Mouse (Mus musculus) brain, adult 2 months (tissue): ENCODE data around the gene Dnlz.
A peak's percentile ranks its signal among the peaks of the same experiment; 100 is the strongest.

Experiments used
- DNase-seq: peaks from one replicate; pipeline ENCODE4 v3.0.0; 2011; ENCODE audit warnings: low read depth, low spot score

Gene Dnlz

DNA sequence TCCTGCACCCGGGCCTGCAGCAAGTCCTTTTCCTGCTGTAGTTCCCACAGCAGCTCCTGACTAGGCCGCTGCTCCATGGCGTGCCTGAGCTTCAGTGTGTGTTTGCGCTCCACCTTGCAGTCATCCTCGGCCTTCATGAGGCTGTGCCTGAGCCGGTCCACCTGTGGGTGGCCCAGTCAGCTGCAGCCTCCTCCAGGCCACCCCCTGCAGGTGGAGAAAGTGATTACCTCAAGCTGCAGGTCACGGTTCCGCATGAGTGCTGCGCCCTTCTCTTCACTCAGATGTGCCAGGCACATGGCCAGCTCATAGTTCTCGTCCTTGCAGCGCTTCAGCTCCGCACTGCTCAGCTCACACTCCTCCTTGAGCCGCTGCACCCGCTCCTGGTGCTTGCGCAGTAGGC is 5.6 kb upstream of the Dnlz start:
- peak; percentile 56 for DNase-seq

DNA sequence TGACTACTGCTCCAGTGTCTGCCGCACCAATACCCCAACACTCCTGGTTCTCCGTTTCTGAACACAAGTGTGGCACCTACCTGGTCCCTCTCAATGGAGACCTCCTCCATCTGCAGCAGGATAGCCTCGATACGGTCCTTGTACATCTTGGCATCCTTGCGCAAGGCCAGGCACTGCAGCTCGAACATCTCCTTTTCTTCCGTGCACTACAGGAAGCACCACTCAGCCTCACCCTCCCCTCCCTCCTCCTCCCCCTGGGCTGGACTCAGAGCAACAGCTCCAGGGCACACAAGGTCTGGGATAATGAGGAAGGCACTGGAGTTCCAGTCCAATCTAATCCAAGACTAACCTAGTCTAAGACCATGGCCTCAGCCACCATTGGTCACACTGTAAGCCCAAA is 4.8 kb upstream of the Dnlz start:
- DNase-seq: peak; percentile 7

DNA sequence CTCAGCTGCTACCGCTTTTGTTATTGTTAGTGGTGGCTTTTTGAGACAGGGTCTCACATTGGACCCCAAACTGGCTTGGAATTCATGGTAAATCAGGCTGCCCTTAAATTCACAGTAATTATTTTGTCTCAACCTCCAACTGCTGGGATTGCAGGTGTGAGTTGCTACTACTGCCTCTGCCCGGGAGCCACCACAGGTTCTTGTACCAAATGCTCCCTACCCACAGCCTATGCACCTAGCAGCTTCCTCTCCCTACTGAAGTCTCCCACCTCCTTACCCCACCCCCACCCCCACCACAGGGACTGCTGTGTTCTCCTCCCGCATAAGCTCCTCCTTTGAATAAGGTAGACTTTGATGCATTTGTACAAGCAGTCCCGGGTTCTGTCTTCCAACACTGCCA is 4.3 kb upstream of the Dnlz start:
- DNase-seq: no peak

DNA sequence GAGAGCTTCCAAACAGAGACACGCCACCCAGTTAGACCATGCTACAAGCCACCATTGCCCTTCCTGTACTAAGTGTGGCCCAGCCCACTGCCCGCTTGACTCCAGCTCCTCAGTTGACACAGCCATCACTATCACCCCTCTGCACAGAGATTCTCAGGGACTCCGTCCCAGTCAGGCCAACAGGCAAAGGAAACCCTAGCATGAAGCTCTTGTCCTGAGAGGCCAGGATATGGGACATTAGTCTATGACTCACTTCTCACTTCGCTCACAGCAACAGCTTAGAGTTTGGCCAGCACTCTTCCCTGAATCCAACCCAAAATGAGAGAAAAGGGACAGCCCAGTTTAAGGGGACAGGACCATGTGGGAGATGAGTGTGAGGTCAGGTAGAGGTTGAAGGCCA is 2.5 kb upstream of the Dnlz start:
- DNase-seq: no peak

DNA sequence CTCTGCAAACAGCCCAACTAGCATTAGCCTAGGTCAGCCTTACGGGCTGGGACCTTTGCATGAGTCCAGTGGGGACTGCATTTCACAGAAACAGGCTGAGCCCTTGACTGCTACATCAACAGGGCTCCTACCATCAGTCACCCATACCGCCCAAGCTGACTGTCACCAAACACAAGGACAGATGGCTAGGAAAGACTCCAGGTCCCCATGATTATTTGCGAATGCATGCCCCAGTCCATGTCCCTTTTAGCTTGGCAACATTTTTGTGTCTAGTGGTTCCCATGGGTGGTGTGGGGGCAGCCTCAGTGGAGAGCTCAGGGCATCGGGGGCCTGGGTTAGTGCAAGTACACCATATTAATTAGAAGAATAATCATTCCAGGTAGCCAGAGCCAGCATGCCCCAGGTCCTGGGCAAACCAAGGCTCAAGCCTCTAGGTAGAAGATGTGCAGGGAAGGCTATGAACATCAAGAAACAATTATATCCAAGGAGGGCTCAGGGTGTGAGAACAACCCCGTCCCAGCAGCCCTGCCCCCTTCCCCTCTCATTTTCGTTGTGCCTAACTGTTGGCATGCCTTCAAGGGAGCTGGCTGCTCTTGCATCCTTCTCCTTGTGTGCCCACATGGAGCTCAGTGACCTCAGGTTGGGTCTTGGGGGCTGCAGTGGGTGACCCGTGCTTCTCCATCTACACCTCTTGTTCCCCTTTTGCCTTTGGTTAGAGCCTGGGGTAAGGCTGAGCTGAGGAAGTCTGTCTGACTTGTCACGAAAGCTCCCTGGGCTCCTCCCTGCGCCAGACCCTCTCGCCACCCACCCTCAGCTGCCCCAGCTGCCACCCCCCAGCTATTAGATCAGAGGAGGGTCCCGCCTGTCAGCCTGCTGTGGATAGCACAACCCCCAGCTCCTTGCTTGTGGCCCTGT is 1.4 kb upstream of the Dnlz start:
- peak; percentile 68 for DNase-seq

DNA sequence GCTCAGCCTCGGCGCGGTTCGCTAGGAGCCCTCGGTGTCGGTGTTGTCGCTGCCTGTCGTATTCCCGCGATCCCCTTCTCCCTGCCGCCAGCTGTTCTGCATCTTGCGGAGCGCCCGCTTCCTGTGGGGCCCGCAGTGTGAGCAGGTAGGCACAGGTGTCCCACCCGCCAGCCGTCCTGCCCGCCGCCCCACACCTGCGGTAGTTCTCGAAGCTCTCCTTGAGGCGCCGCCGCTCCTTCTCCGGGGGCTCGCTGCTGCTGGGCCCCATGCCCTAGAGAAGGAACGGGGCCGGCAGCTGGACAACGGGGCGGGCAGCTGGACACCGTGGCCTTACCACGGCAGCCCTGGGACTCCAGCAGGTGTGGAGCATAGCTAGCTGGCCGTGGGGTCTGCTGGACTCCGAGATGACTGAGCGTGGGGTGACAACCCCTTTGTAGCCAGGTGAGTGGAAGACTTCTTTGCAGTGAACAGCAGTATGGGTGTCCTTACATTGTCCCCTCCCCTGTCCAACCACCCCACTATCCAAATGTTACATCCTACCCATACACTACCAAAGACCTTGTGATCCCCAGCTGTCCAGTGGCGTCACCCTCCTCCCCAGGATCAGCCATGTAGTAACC is 491 bp upstream of the Dnlz start:
- DNase-seq: no peak

DNA sequence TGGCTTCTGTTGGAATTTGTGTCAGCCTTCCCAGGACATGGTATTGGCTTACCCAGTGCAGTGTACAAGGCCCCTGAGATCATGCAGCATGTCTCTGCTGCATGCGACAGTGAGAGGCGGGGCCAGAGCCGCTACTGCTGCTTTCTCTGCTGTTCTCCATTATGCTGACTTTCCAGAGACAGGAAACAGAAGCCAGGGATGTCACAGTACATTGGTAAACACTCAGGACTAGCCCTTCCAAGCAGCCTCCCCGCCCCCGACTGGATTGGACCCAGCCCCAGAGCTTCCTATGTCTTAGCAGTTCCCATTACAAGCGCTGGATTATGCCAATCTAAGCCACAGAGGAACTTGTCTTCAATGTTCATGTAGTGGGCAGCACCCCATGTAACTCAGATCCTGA is 3.7 kb downstream of the Dnlz start:
- DNase-seq: peak; percentile 43

DNA sequence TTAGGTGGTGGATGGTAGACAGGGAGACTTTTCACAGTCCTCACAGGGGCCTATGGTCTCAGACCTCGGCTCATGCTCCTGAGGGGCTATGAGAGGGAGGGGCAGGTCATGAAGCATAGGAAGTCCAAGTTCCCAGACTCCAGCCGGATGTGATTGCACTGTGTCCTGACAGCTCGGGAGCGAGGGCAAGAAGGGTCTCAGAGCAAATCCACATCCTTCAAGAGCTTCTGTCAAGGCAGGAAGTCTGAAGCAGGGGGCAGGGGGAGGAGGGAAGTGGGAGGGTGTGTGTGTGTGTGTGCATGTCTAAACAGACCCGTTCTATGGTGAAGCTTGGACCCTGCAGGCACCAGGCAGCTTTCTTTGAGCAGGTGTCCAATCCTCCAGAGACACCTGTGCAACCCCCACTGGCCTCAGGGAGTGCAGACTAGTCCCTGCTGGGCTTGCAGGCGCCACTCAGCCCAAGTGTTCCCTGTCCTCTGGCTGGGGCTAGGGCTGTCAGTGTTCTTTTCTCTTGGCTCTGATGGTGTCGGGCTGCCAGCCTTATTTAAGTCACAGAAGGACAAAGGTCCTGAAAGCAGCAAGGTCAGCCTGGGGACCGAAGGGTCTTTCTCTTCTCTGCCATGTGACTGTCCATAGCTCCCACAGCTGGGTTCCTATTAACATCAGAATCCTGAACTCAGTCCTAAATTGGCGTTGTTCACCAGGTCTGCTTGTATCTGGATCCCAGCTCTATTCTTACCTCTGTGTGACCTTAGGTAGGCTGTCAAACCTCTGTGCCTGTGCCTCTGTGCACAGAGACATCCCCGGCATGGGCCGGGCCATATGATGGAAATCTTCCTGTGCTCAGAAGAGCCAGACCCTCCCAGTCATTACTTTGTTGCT is 9.1 kb downstream of the Dnlz start:
- no peak for DNase-seq

DNA sequence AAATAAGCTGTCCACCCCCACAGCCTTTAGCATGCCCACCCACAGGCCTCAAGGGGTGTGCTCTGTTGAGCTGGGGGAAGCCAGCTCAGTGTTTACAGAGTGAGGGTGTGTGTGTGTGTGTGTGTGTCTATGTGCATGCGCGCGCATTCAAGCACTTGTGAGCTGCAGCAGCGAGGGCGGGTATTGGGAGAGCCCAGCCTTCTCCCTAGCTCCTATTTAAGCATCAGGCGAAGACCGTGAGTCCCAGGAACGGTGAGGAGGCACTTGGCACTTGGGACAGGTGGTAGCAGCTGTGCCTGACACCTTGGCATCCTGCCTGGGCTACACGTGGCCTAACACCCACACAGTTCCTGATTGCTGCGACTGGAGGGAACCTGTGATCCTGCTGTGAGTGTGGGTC is 9.9 kb downstream of the Dnlz start:
- DNase-seq: peak; percentile 96

DNA sequence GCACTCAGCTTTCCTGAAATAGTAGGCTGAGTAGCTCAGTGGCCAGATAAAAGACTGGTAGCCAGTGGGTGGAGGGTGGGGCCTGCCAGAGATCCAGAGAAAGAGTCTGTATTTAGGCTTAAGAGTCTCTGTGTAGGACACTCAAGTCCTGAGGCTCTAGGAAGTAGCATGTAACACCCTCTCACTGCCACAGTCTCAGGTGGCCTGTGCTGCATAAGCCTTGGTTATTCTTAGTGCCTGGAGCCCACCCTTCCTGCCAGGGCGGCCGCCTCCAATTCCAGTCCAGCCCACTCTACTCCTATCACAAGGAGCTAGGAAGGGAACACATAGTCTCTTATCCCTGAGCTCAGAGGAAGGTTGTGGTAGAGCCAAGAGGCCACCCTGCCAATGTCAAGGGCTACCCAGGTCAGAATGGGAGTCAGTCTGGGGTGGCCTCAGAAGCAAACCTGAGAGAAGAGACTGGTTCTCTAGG is 10.4 kb downstream of the Dnlz start:
- DNase-seq: peak; percentile 68

DNA sequence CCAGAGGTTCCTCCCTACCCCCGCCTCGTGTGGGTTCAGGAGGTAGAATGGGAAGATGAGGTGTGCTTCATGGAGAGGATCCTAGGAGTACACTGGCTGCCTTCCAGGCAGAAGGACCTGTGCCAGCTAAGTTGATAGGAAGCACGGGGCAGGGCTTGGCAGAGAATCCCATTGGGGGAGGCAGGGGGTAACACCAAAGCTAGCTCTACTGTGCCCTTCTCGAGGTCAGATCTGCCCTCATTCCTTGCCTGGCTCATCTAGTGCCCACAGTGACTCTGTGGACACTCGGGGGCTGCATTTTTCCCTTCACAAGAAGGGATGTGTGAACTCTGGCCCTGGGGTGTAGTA is 12.7 kb downstream of the Dnlz start:
- DNase-seq: peak; percentile 59

DNA sequence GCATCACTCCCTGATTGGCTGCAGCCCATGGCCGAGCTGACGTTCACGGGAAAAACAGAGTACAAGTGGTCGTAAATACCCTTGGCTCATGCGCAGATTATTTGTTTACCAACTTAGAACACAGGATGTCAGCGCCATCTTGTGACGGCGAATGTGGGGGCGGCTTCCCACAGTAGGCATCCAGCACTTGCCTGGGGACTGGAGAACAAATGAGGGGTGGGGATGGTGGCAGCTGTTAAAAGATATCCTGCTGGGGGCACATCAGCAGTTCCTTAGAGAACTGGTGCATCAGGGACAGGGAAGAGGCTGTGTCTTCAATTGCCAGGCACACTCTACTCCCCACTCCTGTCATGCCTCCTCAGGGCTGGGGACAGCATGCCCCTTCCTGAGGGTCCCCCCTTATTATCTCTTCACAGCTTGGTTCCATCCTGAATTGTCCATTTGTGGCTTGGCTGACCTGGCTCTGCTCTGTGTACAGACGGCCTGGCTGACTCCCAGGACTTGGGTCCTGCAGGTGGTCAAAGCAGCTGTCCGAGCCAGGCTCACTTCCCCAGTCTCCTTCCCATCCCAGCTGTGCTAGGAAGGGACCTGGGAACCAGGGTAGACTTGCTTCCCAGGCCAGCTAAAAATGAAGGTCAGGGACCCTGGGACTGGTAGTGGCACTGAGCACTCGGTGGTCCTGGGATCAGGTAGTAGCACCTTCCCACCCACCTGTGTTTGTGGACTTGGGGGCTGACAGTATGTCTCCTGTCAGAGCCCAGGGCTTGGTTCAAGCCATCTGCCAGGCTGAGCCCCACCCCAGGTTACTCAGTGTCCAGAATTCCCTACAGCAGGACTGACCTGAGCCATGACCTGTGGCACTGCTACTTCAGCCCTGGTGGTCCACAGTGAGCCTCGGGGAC is 13.4 kb downstream of the Dnlz start:
- peak; percentile 79 for DNase-seq

DNA sequence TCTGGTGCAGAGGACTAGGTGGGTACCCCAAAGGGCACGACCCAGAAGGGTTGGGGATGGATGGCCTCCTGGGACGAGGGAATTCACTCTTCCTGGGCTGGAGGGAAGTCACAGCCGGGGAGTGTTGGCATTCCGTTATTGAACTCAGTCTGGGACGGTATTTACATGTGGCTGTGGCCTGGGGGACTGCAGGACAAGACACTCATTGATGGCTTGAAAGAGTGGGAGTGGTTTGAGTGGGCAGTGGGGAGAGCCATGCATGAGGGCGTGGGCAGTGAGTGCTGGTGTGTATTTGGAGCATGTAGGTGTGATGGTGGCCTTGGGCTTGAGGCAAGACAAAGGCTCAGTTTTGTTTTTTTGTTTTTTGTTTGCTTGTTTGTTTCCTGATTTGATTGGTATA is 21.2 kb downstream of the Dnlz start:
- peak; percentile 68 for DNase-seq

DNA sequence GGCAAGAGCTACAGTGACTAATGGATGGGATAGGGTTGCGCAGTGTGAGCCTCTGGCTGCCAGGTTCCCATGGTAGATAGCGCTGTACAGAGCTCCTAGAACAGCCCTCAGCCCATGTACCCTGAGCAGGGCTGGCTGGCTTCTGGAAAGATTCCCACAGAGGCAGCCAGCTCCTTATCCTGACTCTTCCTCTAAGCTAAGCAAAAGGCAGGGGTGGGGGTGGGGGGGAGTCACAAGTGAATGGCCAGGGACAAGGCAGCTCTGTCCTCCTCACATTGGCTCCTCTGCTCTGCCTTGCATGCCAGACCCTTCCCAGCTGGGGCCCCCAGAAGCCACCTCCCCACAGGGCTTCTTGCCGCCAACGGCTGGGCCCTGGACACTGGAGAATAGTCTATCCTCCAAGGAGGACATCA is 21.8 kb downstream of the Dnlz start:
- peak; percentile 61 for DNase-seq

DNA sequence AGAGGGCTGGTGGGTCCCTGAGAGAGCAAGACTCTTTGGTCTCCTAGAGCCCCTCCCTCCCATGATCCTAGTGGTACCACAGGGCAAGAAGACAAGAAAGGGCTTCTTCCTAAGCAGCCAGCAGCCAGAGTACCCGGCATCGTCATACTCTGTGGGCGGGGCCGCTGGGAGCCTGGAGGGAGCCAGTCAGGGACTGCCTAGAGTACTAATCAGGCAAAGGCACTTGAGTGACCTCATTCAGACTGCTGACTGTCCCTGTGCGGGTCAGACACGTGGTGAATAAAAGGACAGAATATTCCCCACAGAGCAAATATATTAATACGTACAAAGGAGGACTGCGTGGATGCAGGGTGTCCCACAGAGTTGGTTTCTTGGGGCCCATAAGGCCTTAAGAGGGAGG is 22.5 kb downstream of the Dnlz start:
- DNase-seq: peak; percentile 88

DNA sequence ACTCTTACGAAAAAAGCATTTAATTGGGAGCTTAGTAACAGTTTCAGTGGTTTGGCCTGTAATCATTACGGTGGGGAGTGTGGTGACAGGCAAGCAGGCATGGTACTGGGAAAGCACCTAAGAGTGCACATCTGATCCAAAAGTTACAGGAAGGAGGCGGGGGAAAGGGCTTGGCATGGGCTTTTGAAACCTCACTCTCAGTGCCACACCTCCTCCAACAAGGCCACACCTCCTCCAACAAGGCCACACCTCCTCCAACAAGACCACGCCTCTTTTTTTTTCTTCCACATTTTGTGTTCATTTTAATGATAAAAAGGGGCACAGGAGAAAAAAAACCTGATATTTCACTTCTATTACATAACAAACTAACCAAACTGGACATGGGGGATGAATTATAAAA is 24.1 kb downstream of the Dnlz start:
- DNase-seq: no peak

DNA sequence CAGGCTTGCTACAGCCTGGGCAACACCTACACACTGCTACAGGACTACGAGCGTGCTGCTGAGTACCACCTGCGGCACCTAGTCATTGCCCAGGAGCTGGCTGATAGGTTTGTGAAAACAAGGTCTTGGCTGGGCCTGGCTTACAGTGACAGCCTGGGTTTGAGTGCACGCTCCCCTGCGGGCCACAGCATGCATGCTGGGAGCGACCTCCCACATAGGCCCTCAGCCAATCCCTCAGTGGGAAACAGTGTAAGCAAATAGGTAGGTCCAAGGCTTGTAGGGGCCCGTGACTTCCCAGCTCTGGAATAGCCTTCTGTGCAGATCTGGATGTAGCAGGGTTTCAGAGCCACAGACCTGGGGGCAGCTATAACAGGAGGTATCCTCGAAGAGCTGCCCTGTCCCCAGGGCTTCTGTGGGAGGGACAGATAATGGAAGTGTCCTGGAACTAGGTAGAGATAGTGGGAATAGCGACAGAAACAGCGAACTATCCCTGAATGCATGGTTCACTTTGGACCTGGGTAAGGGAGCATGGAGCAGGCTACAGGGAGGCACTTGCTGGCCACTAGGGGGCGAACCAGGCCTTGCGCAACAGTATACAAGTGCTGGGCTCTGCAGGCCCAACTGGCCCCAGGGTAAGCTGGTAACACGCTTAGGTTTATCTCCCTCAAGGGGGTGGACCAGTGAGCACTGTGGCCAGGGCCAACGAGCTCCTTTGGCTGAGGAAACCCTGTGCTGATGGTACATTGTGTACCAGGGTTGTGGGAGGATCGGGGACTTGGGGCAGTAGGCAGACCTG is 26.3 kb downstream of the Dnlz start:
- DNase-seq: peak; percentile 94

DNA sequence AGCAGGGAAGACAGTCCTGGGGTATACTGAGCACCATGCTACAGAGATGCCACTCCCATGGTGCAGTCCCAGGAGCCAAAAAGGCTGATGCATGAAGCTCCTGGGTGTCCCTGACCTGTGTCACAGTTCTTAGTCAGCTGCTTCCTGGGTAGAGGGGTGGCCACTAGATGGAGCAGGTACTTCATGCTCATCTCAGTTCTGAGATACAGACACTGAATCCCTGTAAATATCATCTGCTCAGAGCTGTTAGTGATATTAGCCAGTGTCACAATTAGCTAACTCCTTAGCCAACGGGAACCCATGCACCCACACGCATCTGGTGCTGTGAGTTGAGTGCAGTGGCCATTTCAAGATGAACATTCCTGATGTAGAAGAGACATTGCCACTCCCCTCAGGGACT is 27.0 kb downstream of the Dnlz start:
- DNase-seq: peak; percentile 88

DNA sequence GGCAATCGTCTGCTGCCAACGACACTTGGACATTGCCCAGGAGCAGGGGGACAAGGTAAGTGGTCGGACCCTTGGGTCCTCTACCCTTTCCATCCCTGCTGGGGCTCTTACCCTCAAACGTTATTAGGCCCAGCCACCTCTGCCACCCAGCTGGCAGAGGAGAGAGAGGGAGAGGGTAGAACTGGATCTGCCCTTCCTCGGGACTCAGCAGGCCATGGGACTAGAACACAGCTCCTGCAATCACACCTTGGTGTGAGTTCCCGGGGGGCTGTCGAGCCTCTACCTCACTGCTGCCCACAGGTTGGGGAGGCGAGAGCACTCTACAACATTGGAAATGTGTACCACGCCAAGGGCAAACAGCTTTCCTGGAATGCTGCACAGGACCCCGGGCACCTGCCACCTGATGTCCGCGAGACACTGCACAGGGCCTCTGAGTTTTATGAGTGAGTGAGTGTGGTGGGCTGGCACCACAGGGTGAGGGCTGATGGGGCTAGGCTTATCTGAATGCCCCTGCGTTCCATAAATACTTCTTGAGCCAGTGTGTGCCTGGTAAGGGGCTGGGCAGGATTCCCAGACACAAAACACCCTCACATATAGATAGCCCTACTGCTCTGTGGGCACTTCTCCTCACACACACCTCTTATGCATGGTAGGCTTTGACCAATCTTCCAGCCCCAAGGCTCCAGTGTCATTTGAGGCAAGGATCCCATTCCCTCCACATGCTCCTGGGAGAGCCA is 28.2 kb downstream of the Dnlz start:
- DNase-seq: no peak
